Mouse (Mus musculus): ENCODE data around the gene Zfp992.
"Not testable (repeated sequence)": the region's sequence is repeated elsewhere in the genome, so short reads cannot be mapped to it uniquely, and the experiment has no call there.

Zfp992 gene

DNA sequence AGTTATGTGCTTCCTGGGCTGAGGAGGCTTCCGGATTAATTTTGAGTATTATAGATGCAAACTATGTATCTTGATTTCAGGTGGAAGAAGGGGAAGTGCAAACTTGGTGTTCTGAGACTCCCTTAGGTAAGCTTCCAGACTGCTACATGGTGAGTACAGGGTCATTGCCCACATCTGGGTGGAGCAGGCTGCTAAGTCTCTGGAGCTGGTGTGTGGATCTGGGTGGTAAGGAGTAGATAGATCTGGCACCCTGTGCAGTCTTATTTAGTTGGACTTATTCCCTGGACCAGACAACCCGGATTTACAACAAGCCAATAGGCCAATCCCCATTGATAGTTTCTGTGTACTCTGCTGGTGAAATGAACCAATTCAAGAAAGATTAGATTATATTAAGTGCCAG, at the start of gene Zfp992:
Zfp992 (plus strand) TSS at position 74 of the 400 bp plus-strand sequence.
- not testable (repeated sequence) for DNase-seq (ENCODE audit: low read depth, low spot score)

GRCm38 (mm10) chr4:146429467-146429866, 19.4 kb upstream of the Zfp992 start:
- not testable (repeated sequence) for DNase-seq (ENCODE audit: low read depth, low spot score)

GRCm38 (mm10) chr4:146430876-146431275, 17.9 kb upstream of the Zfp992 start:
- peak; percentile 76 for DNase-seq (ENCODE audit: low read depth, low spot score)

GRCm38 (mm10) chr4:146435539-146435938, 13.3 kb upstream of the Zfp992 start:
- not testable (repeated sequence) for DNase-seq (ENCODE audit: low read depth, low spot score)

- DNase-seq (ENCODE audit: low read depth, low spot score) = not testable (repeated sequence)
These were observed 11.6 kb upstream of the Zfp992 start for GRCm38 (mm10) chr4:146437256-146437655.

DNA sequence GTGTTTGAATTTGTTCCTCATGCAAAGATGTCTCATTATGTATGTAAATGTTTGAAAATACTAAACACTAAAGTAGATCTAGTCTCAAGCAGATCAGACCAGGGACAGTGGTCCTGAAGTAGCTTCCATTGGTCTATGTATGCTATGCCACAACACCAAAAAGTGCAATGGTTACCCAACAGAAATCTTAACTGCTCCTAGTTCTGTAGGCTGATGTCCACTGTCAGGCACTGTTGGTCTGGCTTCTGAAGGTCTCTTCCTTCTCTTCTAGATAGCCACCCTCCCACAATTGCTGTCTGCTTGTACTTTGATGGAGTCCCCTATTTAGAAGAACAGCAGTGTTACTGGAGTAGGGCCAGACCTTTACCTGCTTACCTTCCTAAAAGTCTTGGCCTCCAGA, 4.5 kb upstream of the Zfp992 start:
- DNase-seq (ENCODE audit: low read depth, low spot score) = not testable (repeated sequence)

- DNase-seq (ENCODE audit: low read depth, low spot score) = not testable (repeated sequence)
These were observed 3.7 kb upstream of the Zfp992 start for GRCm38 (mm10) chr4:146445121-146445520.

GRCm38 (mm10) chr4:146446135-146446534, 2.7 kb upstream of the Zfp992 start:
- not testable (repeated sequence) for DNase-seq (ENCODE audit: low read depth, low spot score)

- not testable (repeated sequence) for DNase-seq (ENCODE audit: low read depth, low spot score)
These were observed 1.8 kb upstream of the Zfp992 start for GRCm38 (mm10) chr4:146447016-146447415.

GRCm38 (mm10) chr4:146449711-146450110, 888 bp downstream of the Zfp992 start:
- DNase-seq (ENCODE audit: low read depth, low spot score) = not testable (repeated sequence)

GRCm38 (mm10) chr4:146452576-146452975, 3.8 kb downstream of the Zfp992 start:
- peak; percentile 28 for DNase-seq (ENCODE audit: low read depth, low spot score)

DNA sequence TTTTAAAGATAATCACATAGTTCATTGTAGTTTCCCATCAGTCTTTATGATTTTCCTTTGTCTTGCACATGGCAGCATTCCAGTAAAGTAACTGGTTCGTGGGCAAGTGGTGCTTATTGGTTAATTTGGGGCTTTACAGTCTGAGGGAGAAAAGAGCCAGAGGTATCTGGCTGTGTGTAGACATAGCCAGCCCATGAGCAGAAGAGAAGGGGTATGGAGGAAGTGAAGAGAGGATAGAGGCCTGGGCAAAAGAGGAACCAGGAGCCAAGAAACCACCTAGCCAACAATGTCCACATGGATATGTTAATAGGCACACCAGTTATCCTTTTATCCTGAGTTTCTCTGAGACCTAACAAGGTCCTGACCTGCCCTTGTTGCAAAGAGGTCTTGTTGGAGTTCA, 5.3 kb downstream of the Zfp992 start:
- DNase-seq (ENCODE audit: low read depth, low spot score) = peak; percentile 38

- no peak for DNase-seq (ENCODE audit: low read depth, low spot score)
These were observed 6.1 kb downstream of the Zfp992 start for GRCm38 (mm10) chr4:146454896-146455295.

- peak; percentile 44 for DNase-seq (ENCODE audit: low read depth, low spot score)
These were observed 6.5 kb downstream of the Zfp992 start for GRCm38 (mm10) chr4:146455321-146455721.

DNA sequence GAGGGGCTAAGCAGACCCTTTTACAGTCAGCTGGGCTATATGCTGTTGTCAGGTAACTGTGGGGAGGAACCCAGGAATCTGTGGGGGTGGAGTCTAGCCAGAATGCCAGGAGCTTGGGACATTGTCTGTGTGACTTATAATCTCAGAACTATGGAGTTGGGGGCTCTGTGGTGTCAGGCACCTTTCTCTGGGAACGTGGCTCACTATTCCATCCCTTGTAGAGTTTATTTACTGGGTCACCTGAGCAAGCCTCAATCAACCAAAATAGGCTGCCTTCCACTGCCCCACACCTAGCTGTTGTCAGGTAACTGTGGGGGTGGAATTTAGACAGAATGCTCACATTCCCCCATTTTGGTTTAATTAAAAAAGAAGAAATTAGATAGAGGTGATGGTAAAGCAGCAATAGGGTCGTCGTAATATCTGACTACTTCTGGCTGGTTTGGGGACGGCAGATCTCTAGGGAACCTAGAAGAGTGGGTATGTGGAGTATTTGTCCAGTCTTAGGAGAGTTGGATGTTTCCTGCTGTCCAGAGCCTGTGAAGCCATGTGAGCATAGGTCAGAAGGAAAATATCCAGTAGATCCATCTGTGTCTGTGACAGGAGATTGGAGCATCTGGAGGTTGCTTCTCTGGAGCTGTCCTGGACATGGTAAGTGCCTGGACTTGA, 7.4 kb downstream of the Zfp992 start:
- peak; percentile 30 for DNase-seq (ENCODE audit: low read depth, low spot score)

DNA sequence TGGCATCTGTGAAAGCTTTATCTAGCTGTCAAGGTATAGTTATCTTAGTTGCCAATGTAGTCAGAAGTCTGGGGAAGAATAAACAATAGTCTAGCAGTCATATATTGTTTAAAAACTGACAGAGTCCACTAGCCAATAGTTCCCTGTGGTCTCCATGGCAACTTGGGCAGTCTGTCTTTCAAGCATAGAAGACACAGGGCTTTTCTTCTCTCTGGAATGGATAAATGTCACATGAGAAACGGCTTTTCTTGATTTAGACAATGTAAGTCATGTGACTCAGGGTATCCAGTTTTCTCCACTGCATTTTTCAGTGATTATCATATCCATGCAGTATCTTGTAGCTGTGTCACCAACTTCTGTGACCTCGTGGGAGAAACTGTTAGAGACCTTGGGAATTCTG, 8.3 kb downstream of the Zfp992 start:
- peak; percentile 26 for DNase-seq (ENCODE audit: low read depth, low spot score)

GRCm38 (mm10) chr4:146457720-146458119, 8.9 kb downstream of the Zfp992 start:
- DNase-seq (ENCODE audit: low read depth, low spot score) = peak; percentile 49

GRCm38 (mm10) chr4:146459822-146460221, 11.0 kb downstream of the Zfp992 start:
- not testable (repeated sequence) for DNase-seq (ENCODE audit: low read depth, low spot score)

DNA sequence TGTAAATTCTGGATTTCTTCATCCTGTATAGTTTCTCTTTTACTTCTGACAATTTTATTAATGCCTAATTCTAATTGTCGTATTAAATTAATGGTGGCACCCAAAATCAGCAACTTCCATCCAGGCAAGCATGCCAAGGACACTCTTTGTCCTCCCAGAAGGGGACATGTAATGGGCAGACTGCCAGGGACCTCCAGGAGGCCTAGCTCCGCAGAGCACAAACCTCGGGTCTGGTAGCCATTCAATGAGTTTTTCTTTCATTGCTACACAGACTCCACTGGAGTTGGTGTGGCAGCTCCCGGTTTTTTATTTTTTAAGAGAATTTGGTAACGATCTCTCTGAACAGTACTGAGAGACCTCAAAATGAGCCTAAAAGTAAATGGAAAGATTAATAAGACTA, 11.9 kb downstream of the Zfp992 start:
- DNase-seq (ENCODE audit: low read depth, low spot score) = not testable (repeated sequence)

DNA sequence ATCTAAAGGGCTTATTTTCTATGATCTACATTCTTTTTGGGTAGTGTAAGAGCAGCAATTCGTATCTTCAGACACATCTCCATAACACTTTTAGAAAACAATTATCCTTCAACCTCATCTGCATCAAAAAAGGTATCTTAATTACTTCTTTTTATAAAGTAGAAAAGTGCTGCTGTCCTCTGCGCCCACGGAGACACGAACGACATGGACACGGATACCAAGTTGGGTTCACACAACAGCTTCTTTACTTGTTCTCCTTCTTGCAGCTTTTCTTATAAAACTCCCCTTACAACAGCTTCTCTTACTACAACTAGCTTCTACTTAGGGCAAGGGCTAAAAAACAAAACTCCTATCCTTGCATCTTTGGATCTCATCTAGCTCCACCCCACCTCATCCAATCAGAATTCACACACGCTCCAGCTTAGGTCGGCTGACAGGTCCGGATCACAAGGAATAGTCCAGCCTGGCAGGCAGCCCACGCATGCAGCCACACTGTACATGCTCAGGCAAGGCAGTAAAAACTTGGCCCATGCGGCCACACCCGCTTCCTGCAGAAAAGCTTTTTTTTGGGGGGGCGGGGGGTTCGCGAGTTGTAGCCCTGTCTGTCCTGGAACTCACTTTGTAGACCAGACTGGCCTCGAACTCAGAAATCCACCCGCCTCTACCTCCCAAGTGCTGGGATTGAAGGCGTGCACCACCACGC, 15.0 kb downstream of the Zfp992 start:
- not testable (repeated sequence) for DNase-seq (ENCODE audit: low read depth, low spot score)

GRCm38 (mm10) chr4:146469984-146470383, 21.2 kb downstream of the Zfp992 start:
- not testable (repeated sequence) for DNase-seq (ENCODE audit: low read depth, low spot score)

- DNase-seq (ENCODE audit: low read depth, low spot score) = not testable (repeated sequence)
These were observed 25.4 kb downstream of the Zfp992 start for GRCm38 (mm10) chr4:146474181-146474580.
